Mouse (Mus musculus) liver, adult 2 months (tissue): ENCODE measurements at regions not wholly inside any gene's neighbourhood (a gene's known extent, or its start where the extent isn't known, plus 50 kb on each side); places are given as distances from the start of the nearest gene placed in this dataset.

Experiments used
- DNase-seq: peaks from one replicate; pipeline ENCODE4 v3.0.0-alpha.2; 2011; ENCODE audit warnings: low read depth, low spot score; ENCODE audit errors: extremely low read depth
- H3K27ac ChIP-seq: fragments of 200-500 bp; replicated peaks from 2 replicates; pipeline ENCODE4 v1.5.1; 2012; ENCODE audit warnings: low read depth, mild to moderate bottlenecking, control low read depth, inconsistent platforms, low read length; ENCODE audit not compliant: insufficient read depth
- H3K27me3 ChIP-seq: fragments of 200-500 bp; 2 replicates; pipeline ENCODE4 v1.6.1; 2012; ENCODE audit warnings: mild to moderate bottlenecking, moderate library complexity, low read length, inconsistent platforms; ENCODE audit not compliant: control insufficient read depth, insufficient read depth
- H3K36me3 ChIP-seq: fragments of 200-500 bp; 2 replicates; pipeline ENCODE4 v1.6.1; 2012; ENCODE audit warnings: low read length, inconsistent platforms; ENCODE audit not compliant: control insufficient read depth, insufficient read depth
- H3K4me1 ChIP-seq: fragments of 200-500 bp; 2 replicates; pipeline ENCODE4 v1.6.1; 2011; ENCODE audit warnings: low read length; ENCODE audit not compliant: control insufficient read depth, insufficient read depth
- H3K4me3 ChIP-seq: fragments of 200-500 bp; 2 replicates; pipeline ENCODE4 v1.5.1; 2011; ENCODE audit warnings: low read depth, mild to moderate bottlenecking, control low read depth, low read length, moderate library complexity; ENCODE audit not compliant: insufficient read depth
- H3K79me2 ChIP-seq: fragments of 200-500 bp; 2 replicates; pipeline ENCODE4 v1.6.1; 2012; ENCODE audit warnings: inconsistent platforms, mild to moderate bottlenecking, low read length, moderate library complexity; ENCODE audit not compliant: control insufficient read depth, insufficient read depth
- H3K9ac ChIP-seq: fragments of 200-500 bp; 2 replicates; pipeline ENCODE4 v1.6.1; 2012; ENCODE audit warnings: low read depth, mild to moderate bottlenecking, control low read depth, inconsistent platforms, low read length
- CTCF ChIP-seq: fragments of 200-500 bp; IDR thresholded peaks from 2 replicates; pipeline ENCODE4 v1.5.1; 2011; ENCODE audit warnings: low read depth, low read length, control low read depth
- POLR2A ChIP-seq: fragments of 200-500 bp; IDR thresholded peaks from 2 replicates; pipeline ENCODE4 v1.6.1; 2011; ENCODE audit warnings: low read length, control low read depth; ENCODE audit not compliant: insufficient read depth; ENCODE audit errors: extremely low read depth
- WGBS: fragments of 180-500 bp; shearing (Covaris S2); methylation state at CpG from one replicate; pipeline ENCODE4 v1.1.7; 2018; 5-methylcytosine and 5-hydroxymethylcytosine counted together

- Histone ChIP-seq H3K79me2 (no peaks in the 10 kb centered on the region), H3K27ac (no peak overlapping the region), H3K4me1 (no peaks in the 10 kb centered on the region), H3K4me3 (no peak overlapping the region), H3K27me3 (no peaks in the 10 kb centered on the region), H3K9ac (no peak overlapping the region), H3K36me3 (no peaks in the 10 kb centered on the region)
- 83% methylated on average over 1 of the region's 1 CpGs for WGBS
- TF ChIP-seq POLR2A (no peak), CTCF (no peak)
- DNase-seq: no peak
Observed at GRCm38 (mm10) chr13:5726446-5726845, 134.8 kb upstream of the Klf6 start.

GRCm38 (mm10) chr13:5728172-5728571, 133.1 kb upstream of the Klf6 start:
- 99% methylated on average over 2 of the region's 2 CpGs for WGBS
- no peak overlapping the region for H3K9ac ChIP-seq
- TF ChIP-seq CTCF (no peak), POLR2A (no peak)
- no peaks in the 10 kb centered on the region for H3K27me3 ChIP-seq
- DNase-seq: no peak
- no peak overlapping the region for H3K4me3 ChIP-seq
- no peaks in the 10 kb centered on the region for H3K4me1 ChIP-seq
- no peaks in the 10 kb centered on the region for H3K79me2 ChIP-seq
- H3K27ac ChIP-seq: no peak overlapping the region
- no peaks in the 10 kb centered on the region for H3K36me3 ChIP-seq

- no peak for TF ChIP-seq CTCF
- no peak for TF ChIP-seq POLR2A
- Histone ChIP-seq H3K4me1 (no peaks in the 10 kb centered on the region), H3K4me3 (no peak overlapping the region), H3K9ac (no peak overlapping the region), H3K79me2 (no peaks in the 10 kb centered on the region), H3K27ac (no peak overlapping the region), H3K27me3 (no peaks in the 10 kb centered on the region), H3K36me3 (no peaks in the 10 kb centered on the region)
- no peak for DNase-seq
- WGBS: 94% methylated on average over 1 of the region's 1 CpGs
Observed at GRCm38 (mm10) chr13:5728808-5729207, 132.5 kb upstream of the Klf6 start.

GRCm38 (mm10) chr13:5729426-5730068, 131.7 kb upstream of the Klf6 start:
- no peak for TF ChIP-seq CTCF
- no peak for TF ChIP-seq POLR2A
- H3K36me3 ChIP-seq: no peaks in the 10 kb centered on the region
- H3K4me1 ChIP-seq: no peaks in the 10 kb centered on the region
- no peaks in the 10 kb centered on the region for H3K27me3 ChIP-seq
- no peak overlapping the region for H3K27ac ChIP-seq
- H3K4me3 ChIP-seq: no peak overlapping the region
- 87% methylated on average over 6 of the region's 6 CpGs for WGBS
- DNase-seq: no peak
- no peak overlapping the region for H3K9ac ChIP-seq
- H3K79me2 ChIP-seq: no peaks in the 10 kb centered on the region

GRCm38 (mm10) chr13:5732206-5732605, 129.1 kb upstream of the Klf6 start:
- H3K27me3 ChIP-seq: no peaks in the 10 kb centered on the region
- H3K4me1 ChIP-seq: no peaks in the 10 kb centered on the region
- no peak for DNase-seq
- H3K36me3 ChIP-seq: no peaks in the 10 kb centered on the region
- 83% methylated on average over 1 of the region's 1 CpGs for WGBS
- no peak overlapping the region for H3K9ac ChIP-seq
- H3K79me2 ChIP-seq: no peaks in the 10 kb centered on the region
- H3K4me3 ChIP-seq: no peak overlapping the region
- no peak overlapping the region for H3K27ac ChIP-seq
- TF ChIP-seq CTCF: no peak
- no peak for TF ChIP-seq POLR2A

- TF ChIP-seq POLR2A: no peak
- TF ChIP-seq CTCF: no peak
- H3K27ac ChIP-seq: no peak overlapping the region
- no peaks in the 10 kb centered on the region for H3K36me3 ChIP-seq
- no peak for DNase-seq
- no peaks in the 10 kb centered on the region for H3K4me1 ChIP-seq
- H3K79me2 ChIP-seq: no peaks in the 10 kb centered on the region
- no peak overlapping the region for H3K4me3 ChIP-seq
- no peaks in the 10 kb centered on the region for H3K27me3 ChIP-seq
- H3K9ac ChIP-seq: no peak overlapping the region
Observed at GRCm38 (mm10) chr13:5735027-5735624, 126.2 kb upstream of the Klf6 start.
